Mouse (Mus musculus) lung, adult 2 months (tissue): ENCODE data around the gene Lingo4. TPM values are rescaled to one million over a fixed set of nuclear protein-coding genes. Genes with fewer than 3 reads are reported as not detected.

ENCODE experiments used
- DNase-seq: peaks from one replicate; pipeline ENCODE4 v3.0.0; 2022
- H3K4me1 ChIP-seq: fragments of 200-500 bp; 2 replicates; pipeline ENCODE4 v1.6.1; 2011; ENCODE audit warnings: low read length; ENCODE audit not compliant: control insufficient read depth, insufficient read depth
- H3K4me3 ChIP-seq: fragments of 200-500 bp; replicated peaks from 2 replicates; pipeline ENCODE3; 2011; ENCODE audit warnings: low read depth, mild to moderate bottlenecking, control low read depth, low read length; ENCODE audit errors: extremely low read depth
- CTCF ChIP-seq: fragments of 200-500 bp; IDR thresholded peaks from 2 replicates; pipeline ENCODE4 v1.5.1; 2011; ENCODE audit warnings: mild to moderate bottlenecking, low read length, control low read depth; ENCODE audit not compliant: insufficient read depth
- POLR2A ChIP-seq: fragments of 200-500 bp; IDR thresholded peaks from 2 replicates; pipeline ENCODE4 v1.6.1; 2011; ENCODE audit warnings: low read depth, mild to moderate bottlenecking, control low read depth, low read length, borderline replicate concordance; ENCODE audit errors: extremely low read depth
- WGBS: fragments of 180-500 bp; shearing (Covaris S2); methylation state at CpG from one replicate; pipeline ENCODE4 v1.1.7; 2018; 5-methylcytosine and 5-hydroxymethylcytosine counted together
- polyA plus RNA-seq: library from polyadenylated mRNA; depleted of rRNA; stranded (reverse); fragments of >200 nt; gene quantifications from 2 replicates; pipeline ENCODE4 v1.2.3, GENCODE M21; 2012

Lingo4 gene
- polyA plus RNA-seq, 1 experiment, result 0.12 TPM

DNA sequence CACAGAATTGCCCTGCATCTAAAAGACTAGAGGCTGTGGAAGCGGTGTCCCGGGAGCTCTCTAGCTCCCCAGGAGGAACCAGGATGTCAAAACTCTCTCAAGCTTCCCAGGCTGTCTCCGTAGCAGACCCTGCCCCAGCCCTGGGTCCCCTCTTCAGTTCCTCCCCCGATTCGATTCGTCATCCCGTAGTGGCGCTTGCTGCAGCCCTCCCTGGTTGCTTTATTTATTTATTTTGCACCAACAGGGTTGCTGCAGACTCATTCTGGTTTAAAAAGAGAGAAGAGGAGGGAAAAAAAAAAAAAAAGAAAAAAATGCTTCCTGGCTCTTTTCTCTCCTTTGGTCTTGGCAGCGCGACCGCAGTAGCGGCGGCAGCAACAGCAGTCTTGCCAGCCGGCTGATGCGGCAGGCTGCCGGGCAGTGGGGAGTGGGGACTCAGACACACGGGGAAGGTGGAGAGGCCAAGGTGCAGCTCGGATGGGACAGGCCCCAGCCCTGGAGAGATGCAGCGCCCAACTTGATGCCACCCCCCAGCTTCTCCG is 695 bp downstream of the Lingo4 start:
- Histone ChIP-seq H3K4me3 (no peak overlapping the region), H3K4me1 (no peaks in the 10 kb centered on the region)
- WGBS, result 4% methylated on average over 20 of the region's 20 CpGs
- DNase-seq, result no peak
- no peak for TF ChIP-seq CTCF
- no peak for TF ChIP-seq POLR2A

DNA sequence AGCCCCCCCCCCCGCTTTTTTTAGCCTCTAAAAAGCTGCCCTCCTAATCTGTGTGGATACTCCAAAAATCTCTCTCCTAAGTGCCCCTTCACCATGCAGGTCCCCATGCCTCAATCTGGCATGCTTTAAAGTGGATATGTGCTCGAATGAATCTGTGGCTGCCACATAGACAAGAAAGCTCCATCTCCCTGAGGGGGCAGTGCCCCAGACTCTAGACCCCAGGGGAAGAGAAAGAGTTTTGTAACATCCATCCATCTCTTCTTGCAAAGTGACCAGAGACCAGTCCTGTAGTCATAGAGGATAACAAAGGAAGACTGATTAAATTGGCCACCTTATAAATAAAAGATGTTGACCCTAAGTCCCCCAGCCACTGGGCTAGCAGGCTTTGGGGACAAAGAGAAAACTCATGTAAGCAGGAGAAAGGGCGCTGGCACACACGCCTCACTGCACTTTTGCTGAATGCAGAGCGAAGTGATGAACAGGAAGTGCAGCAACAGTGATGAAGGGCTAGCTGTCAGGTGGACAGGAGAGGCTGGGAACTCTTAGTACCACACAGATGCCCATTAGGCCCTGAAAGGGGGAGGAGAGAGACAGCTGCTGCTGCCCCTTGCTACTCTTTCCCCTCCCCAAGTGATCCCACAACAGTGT is 1.5 kb downstream of the Lingo4 start:
- Histone ChIP-seq H3K4me1 (no peaks in the 10 kb centered on the region), H3K4me3 (no peak overlapping the region)
- 43% methylated on average over 5 of the region's 5 CpGs for WGBS
- no peak for TF ChIP-seq CTCF
- TF ChIP-seq POLR2A, result no peak
- no peak for DNase-seq

DNA sequence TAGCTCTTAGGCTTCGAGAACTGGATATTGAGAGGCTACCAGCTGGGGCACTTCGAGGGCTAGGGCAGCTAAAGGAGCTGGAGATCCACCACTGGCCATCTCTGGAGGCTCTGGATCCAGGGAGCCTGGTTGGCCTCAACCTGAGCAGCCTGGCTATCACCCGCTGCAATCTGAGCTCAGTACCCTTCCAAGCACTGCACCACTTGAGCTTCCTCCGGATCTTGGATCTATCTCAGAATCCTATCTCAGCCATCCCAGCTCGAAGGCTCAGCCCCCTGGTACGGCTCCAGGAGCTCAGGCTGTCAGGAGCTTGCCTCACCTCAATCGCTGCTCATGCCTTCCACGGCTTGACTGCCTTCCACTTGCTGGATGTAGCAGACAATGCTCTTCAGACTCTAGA is 4.1 kb downstream of the Lingo4 start:
- 53% methylated on average over 8 of the region's 8 CpGs for WGBS
- no peak for TF ChIP-seq POLR2A
- no peak for TF ChIP-seq CTCF
- DNase-seq, result no peak
- H3K4me3 ChIP-seq, result no peak overlapping the region
- no peaks in the 10 kb centered on the region for H3K4me1 ChIP-seq

DNA sequence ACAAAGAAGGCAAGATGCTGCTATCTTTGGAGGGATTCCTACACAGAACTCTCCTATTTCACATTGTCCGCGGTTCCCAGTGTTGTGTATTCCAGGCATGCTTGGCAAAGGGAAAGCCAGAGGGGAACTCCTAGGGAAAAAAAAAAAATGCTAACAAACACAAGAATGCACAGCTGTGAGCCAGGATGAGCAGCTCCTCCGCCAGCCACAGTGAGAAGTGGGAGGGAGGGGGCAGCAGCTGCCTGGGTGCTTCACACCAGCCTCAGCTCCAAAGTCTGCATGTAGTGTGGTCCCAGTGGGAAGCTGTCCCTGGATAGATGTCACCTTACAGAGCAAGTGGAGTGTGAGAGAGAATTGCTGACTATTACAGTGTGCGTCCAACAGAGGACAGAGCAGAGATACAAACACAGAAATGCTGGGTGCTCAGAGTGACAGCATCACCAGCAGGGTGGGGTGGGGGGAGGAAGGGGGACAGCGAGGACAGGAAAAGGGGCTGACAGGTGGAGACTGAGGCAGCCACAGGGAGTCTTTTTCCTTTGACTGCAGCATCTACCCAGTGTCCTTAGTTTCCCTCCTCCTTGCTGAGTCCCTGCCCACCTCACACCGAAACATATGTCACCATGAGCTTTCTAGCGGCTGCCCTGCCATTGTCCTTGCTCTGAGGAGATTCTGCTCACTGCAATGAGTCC is 6.2 kb downstream of the Lingo4 start:
- TF ChIP-seq CTCF, result no peak
- no peak for TF ChIP-seq POLR2A
- no peaks in the 10 kb centered on the region for H3K4me1 ChIP-seq
- 20% methylated on average over 7 of the region's 7 CpGs for WGBS
- no peak for DNase-seq
- H3K4me3 ChIP-seq, result no peak overlapping the region

DNA sequence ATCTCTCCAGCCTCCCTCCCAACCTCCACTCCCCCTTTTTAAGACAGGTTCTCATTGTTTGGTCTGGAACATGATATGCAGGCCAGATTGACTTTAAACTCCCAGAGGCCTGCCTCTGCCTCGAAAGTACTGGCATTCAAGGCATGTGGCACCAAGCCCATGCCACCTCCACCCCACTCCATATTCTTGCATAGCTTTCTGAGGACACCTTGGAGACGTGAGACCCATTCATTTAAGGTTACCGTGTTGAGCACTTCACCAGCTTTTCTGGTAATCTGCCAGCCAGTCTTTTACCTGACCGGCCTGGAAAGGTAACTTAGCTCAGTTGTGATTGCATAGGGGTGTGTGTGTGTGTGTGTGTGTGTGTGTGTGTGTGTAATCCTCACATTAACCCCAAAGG is 7.2 kb downstream of the Lingo4 start:
- TF ChIP-seq POLR2A (no peak), CTCF (no peak)
- DNase-seq, result peak; percentile 24
- H3K4me1 ChIP-seq, result no peaks in the 10 kb centered on the region
- WGBS, result 53% methylated on average over 4 of the region's 4 CpGs
- no peak overlapping the region for H3K4me3 ChIP-seq

DNA sequence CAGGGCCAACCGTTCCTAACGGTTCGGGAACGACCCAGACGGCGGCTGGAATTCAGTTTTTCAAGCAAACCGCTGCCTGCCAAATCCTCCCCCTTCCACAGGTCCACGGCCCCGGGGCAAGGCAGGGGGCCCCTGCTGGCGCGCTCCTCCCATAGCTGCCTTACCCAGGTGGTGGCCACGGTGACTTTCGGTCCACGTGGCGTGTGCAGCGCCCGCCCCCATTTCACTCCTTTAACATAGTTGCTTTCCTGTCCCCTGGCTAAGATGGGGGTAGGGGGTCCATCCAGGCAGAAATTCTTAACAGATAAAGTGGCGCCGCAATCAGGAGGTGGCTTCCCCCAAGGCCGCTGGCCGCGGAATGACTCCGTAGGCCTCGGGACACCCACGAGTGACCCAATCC is 14.2 kb downstream of the Lingo4 start:
- Histone ChIP-seq H3K4me1 (no peaks in the 10 kb centered on the region), H3K4me3 (peak overlapping the region; percentile 61)
- DNase-seq, result no peak
- no peak for TF ChIP-seq POLR2A
- 6% methylated on average over 25 of the region's 25 CpGs for WGBS

DNA sequence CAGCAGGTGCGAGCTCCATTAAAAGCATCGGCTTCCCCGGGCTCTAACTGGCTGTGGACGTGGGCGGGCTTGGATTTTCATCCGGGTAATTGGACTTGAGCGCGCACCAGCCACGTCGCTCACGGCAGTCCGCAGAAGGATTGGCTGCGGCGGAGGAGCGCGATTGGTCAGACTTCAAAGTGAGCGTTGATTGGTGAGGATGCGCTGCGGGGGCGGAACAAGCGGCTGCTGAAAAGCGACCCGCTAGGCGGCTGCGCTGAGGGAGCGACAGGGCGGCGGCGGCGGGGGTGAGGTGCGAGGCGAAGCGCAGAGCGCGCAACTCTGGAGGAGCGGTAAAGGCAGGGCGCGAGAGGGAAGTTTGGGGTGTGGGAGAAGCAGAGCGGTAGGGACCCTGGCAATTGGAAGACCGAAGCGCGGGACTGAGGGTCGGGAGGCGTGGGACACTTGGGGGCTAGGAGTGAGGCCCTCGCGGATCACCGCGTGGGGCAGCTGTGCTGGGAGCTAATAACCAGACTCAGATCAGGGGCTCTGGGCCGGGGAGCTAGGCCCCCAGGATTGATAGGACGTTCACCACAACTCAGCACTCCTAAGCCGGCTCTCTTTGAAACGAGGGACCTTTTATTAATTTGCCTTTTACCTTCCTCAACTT is 14.8 kb downstream of the Lingo4 start, which contains the start of gene Tdrkh:
Tdrkh (plus strand) TSS at position 243 of the 649 bp plus-strand sequence.
- WGBS, result 10% methylated on average over 52 of the region's 52 CpGs
- TF ChIP-seq CTCF (no peak), POLR2A (peak; percentile 32; the same call in 1 of the 2 replicates)

DNA sequence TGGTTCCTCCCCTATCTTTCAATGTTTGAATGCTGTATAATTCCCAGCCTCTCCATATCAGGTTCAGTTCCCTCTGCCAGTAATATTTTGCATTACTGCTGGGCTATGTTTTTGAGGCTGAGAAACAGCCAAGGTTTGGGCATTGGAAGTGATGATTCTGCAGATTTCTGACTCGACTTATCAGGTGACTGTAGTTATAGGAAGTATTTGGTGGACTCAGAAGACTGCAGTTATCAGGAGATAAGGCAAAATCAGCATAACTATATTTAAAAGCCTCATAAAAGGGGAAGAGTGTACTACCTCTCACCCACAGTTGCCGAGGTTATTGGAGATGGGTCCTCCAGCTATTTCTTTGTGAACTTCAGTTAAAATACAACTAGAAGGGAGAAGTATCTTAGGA is 32.7 kb downstream of the Lingo4 start:
- TF ChIP-seq POLR2A (no peak), CTCF (no peak)
- WGBS, result 53% methylated on average over 2 of the region's 2 CpGs
- Histone ChIP-seq H3K4me1 (no peaks in the 10 kb centered on the region), H3K4me3 (no peak overlapping the region)
- DNase-seq, result no peak

More for the DNA sequence above, 14.8 kb downstream of the Lingo4 start, which contains the start of gene Tdrkh:
- Histone ChIP-seq H3K4me3 (peak within 1 kb of the TSS; percentile 74), H3K4me1 (no peaks in the 10 kb centered on the region)
- DNase-seq, result peak; percentile 85

DNA sequence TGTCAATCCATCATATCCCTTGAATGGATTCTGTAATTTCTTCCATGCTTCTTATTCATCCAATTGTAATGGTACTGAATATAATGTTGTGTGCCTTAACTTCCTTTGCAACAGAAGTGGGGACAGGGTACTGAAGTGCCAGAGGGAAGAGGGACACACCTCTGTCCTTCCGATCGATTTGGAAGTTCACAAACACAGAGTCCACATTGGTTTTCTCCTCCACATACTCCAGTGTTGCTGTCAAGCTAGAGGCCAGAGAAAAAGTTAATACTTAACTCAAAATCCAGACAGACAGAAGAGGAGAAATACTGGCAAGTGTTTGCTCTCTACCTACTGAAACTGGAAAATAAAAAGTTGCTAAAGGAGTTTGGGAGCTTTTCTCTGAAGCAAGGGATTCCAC is 36.0 kb downstream of the Lingo4 start:
- Histone ChIP-seq H3K4me1 (no peaks in the 10 kb centered on the region), H3K4me3 (no peak overlapping the region)
- TF ChIP-seq POLR2A, result no peak
- TF ChIP-seq CTCF, result no peak
- 69% methylated on average over 2 of the region's 2 CpGs for WGBS
- DNase-seq, result no peak

DNA sequence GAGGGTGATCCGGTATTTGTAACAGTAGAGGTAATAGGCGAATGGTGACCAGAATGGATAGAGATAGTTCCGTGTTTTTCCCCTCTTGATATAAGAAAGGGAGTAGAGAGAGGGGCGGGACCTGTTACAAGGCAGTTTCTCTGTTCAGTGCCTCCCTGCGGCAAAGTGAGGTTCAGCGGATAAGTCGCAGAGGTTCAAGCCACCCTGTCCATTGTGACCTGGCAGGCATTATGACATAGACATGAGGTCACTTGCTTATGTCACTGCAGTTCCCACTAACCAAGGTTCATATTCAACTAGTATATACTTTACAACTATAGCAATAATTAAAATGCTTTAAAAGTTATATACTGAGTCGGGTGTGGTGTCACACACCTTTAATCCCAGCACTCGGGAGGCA is 38.1 kb downstream of the Lingo4 start:
- TF ChIP-seq POLR2A (no peak), CTCF (no peak)
- DNase-seq, result no peak
- Histone ChIP-seq H3K4me3 (no peak overlapping the region), H3K4me1 (no peaks in the 10 kb centered on the region)
- WGBS, result 86% methylated on average over 9 of the region's 9 CpGs
